Mouse (Mus musculus): ENCODE results near the gene Ggt6.

GRCm38 (mm10) chr11:72388113-72388529 lies 47.2 kb upstream of the Ggt6 start:
- TF ChIP-seq CTCF (IDR thresholded peaks at IDR 0.05) (no peak), POLR2A (IDR thresholded peaks at IDR 0.05; ENCODE audit: insufficient read depth, low read depth, low read length) (no peak), EP300 (IDR thresholded peaks at IDR 0.05; ENCODE audit: insufficient read depth, low read depth, low read length) (no peak)
